Mouse (Mus musculus): Measurements from ENCODE around the gene Iqcm. TPM values are rescaled to one million over a fixed set of nuclear protein-coding genes. Genes with fewer than 3 reads are reported as not detected.

Iqcm gene
- polyA plus RNA-seq, 1 experiment from 2014 or later = not detected

GRCm38 (mm10) chr8:75755596-75755995 is 307.1 kb downstream of the Iqcm start:
- Histone ChIP-seq H3K4me1 (no peaks in the 10 kb centered on the region), H3K36me3 (no peaks in the 10 kb centered on the region), H3K4me2 (replicated peaks) (no peak overlapping the region), H3K27ac (replicated peaks) (no peak overlapping the region), H3K9me3 (replicated peaks) (no peaks in the 10 kb centered on the region), H3K4me3 (replicated peaks) (no peak overlapping the region), H3K27me3 (no peaks in the 10 kb centered on the region), H3K9ac (no peak overlapping the region)
- ATAC-seq (ENCODE audit: insufficient number of reproducible peaks, low FRiP score, low TSS enrichment, low read depth) = no peak

GRCm38 (mm10) chr8:75828468-75829132 is 380.1 kb downstream of the Iqcm start:
- no peak overlapping the region for H3K27ac ChIP-seq (replicated peaks)
- H3K9ac ChIP-seq = no peak overlapping the region
- no peak for ATAC-seq (ENCODE audit: insufficient number of reproducible peaks, low FRiP score, low TSS enrichment, low read depth)
- H3K4me3 ChIP-seq (replicated peaks) = no peak overlapping the region
- 76% methylated on average over 4 of the region's 4 CpGs for WGBS
- no peaks in the 10 kb centered on the region for H3K4me1 ChIP-seq
- no peaks in the 10 kb centered on the region for H3K27me3 ChIP-seq
- H3K36me3 ChIP-seq = no peaks in the 10 kb centered on the region
- no peaks in the 10 kb centered on the region for H3K9me3 ChIP-seq (replicated peaks)
- no peak overlapping the region for H3K4me2 ChIP-seq (replicated peaks)

GRCm38 (mm10) chr8:75835245-75835644 is 386.8 kb downstream of the Iqcm start:
- no peak for ATAC-seq (ENCODE audit: insufficient number of reproducible peaks, low FRiP score, low TSS enrichment, low read depth)
- no peaks in the 10 kb centered on the region for H3K4me1 ChIP-seq
- H3K27ac ChIP-seq (replicated peaks) = no peak overlapping the region
- no peak overlapping the region for H3K9ac ChIP-seq
- no peaks in the 10 kb centered on the region for H3K27me3 ChIP-seq
- H3K4me3 ChIP-seq (replicated peaks) = no peak overlapping the region
- no peaks in the 10 kb centered on the region for H3K36me3 ChIP-seq
- H3K4me2 ChIP-seq (replicated peaks) = no peak overlapping the region
- 87% methylated on average over 2 of the region's 2 CpGs for WGBS
- no peaks in the 10 kb centered on the region for H3K9me3 ChIP-seq (replicated peaks)

GRCm38 (mm10) chr8:75917603-75918344 is 469.3 kb downstream of the Iqcm start:
- Histone ChIP-seq H3K4me3 (replicated peaks) (no peak overlapping the region), H3K27me3 (no peaks in the 10 kb centered on the region), H3K9me3 (replicated peaks) (no peaks in the 10 kb centered on the region), H3K4me2 (replicated peaks) (no peak overlapping the region), H3K4me1 (no peaks in the 10 kb centered on the region), H3K27ac (replicated peaks) (no peak overlapping the region), H3K36me3 (no peaks in the 10 kb centered on the region), H3K9ac (no peak overlapping the region)
- 56% methylated on average over 15 of the region's 15 CpGs for WGBS
- no peak for ATAC-seq (ENCODE audit: insufficient number of reproducible peaks, low FRiP score, low TSS enrichment, low read depth)

- Histone ChIP-seq H3K27me3 (no peaks in the 10 kb centered on the region), H3K36me3 (no peaks in the 10 kb centered on the region), H3K9me3 (replicated peaks) (no peaks in the 10 kb centered on the region), H3K9ac (no peak overlapping the region), H3K4me3 (replicated peaks) (no peak overlapping the region), H3K4me2 (replicated peaks) (no peak overlapping the region), H3K27ac (replicated peaks) (no peak overlapping the region), H3K4me1 (no peaks in the 10 kb centered on the region)
- whole genome bisulfite sequencing = 87% methylated on average over 1 of the region's 1 CpGs
- ATAC-seq (ENCODE audit: insufficient number of reproducible peaks, low FRiP score, low TSS enrichment, low read depth) = no peak
These were observed 500.7 kb downstream of the Iqcm start for GRCm38 (mm10) chr8:75949166-75949565.

GRCm38 (mm10) chr8:75956016-75956415 is 507.5 kb downstream of the Iqcm start:
- ATAC-seq (ENCODE audit: insufficient number of reproducible peaks, low FRiP score, low TSS enrichment, low read depth) = no peak

GRCm38 (mm10) chr8:76018501-76018900 is 570.0 kb downstream of the Iqcm start:
- WGBS = 68% methylated on average over 4 of the region's 4 CpGs
- no peak for ATAC-seq (ENCODE audit: insufficient number of reproducible peaks, low FRiP score, low TSS enrichment, low read depth)
- no peaks in the 10 kb centered on the region for H3K9me3 ChIP-seq (replicated peaks)
- no peak overlapping the region for H3K27ac ChIP-seq (replicated peaks)
- no peaks in the 10 kb centered on the region for H3K27me3 ChIP-seq
- H3K4me2 ChIP-seq (replicated peaks) = no peak overlapping the region
- no peaks in the 10 kb centered on the region for H3K36me3 ChIP-seq
- no peak overlapping the region for H3K4me3 ChIP-seq (replicated peaks)
- no peaks in the 10 kb centered on the region for H3K4me1 ChIP-seq
- H3K9ac ChIP-seq = no peak overlapping the region

More at GRCm38 (mm10) chr8:75956016-75956415, 507.5 kb downstream of the Iqcm start:
- H3K27ac ChIP-seq (replicated peaks) = no peak overlapping the region
- no peak overlapping the region for H3K4me3 ChIP-seq (replicated peaks)
- H3K27me3 ChIP-seq = no peaks in the 10 kb centered on the region
- H3K4me2 ChIP-seq (replicated peaks) = no peak overlapping the region
- no peak overlapping the region for H3K9ac ChIP-seq
- no peaks in the 10 kb centered on the region for H3K9me3 ChIP-seq (replicated peaks)
- no peaks in the 10 kb centered on the region for H3K36me3 ChIP-seq
- no peaks in the 10 kb centered on the region for H3K4me1 ChIP-seq
- WGBS = 70% methylated on average over 2 of the region's 2 CpGs

Other genes with a start within 250 kb of the Iqcm start
- 0.88 and 1.4 TPM in 2 replicates for gene Rasd2, start 234.8 kb upstream of the Iqcm start, polyA plus RNA-seq (2015; fragmentation: Nextera tagmentation; extraction: Ambion mirVana)
- 0.14 and 0.23 TPM in 2 replicates for gene Gm10358, start 42.1 kb upstream of the Iqcm start, polyA plus RNA-seq (2015; fragmentation: Nextera tagmentation; extraction: Ambion mirVana)

Measured in embryonic facial prominence, embryonic 15.5 days (tissue).